Mouse (Mus musculus) heart, adult 2 months (tissue): ENCODE measurements around the gene Lmod1.
"Not testable (repeated sequence)": the region's sequence is repeated elsewhere in the genome, so short reads cannot be mapped to it uniquely, and the experiment has no call there.

ENCODE experiments used
- CTCF ChIP-seq: fragments of 200-600 bp; IDR thresholded peaks from 2 replicates; pipeline ENCODE4 v1.8.1; 2022; ENCODE audit warnings: antibody characterized with exemption, mild to moderate bottlenecking, moderate library complexity
- EP300 ChIP-seq: fragments of 200-500 bp; IDR thresholded peaks from 2 replicates; pipeline ENCODE4 v1.6.1; 2011; ENCODE audit warnings: low read depth, low read length, control low read depth; ENCODE audit not compliant: insufficient read depth
- POLR2A ChIP-seq: fragments of 200-500 bp; IDR thresholded peaks from 2 replicates; pipeline ENCODE4 v1.6.1; 2011; ENCODE audit warnings: mild to moderate bottlenecking, low read depth, low read length, control low read depth; ENCODE audit not compliant: insufficient read depth

DNA sequence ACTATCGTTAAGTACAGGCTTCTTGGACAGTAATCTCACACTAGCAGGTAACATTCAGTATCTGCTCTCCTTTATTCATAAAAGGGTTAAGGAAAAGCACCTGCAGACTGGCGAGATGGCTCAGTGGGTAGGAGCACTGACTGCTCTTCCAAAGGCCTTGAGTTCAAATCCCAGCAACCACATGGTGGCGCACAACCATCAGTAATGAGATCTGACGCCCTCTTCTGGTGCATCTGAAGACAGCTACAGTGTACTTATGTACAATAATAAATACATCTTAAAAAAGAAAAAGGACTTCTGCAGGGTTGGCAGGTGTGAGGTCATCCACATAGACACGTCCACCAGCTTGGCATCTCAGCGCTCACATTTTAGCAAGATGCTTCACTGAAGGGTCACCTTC, 57.0 kb downstream of the Lmod1 start:
- TF ChIP-seq CTCF: peak; percentile 61
- TF ChIP-seq EP300, POLR2A: not testable (repeated sequence)
